Mouse (Mus musculus): ENCODE results near the gene Adamtsl1.

DNA sequence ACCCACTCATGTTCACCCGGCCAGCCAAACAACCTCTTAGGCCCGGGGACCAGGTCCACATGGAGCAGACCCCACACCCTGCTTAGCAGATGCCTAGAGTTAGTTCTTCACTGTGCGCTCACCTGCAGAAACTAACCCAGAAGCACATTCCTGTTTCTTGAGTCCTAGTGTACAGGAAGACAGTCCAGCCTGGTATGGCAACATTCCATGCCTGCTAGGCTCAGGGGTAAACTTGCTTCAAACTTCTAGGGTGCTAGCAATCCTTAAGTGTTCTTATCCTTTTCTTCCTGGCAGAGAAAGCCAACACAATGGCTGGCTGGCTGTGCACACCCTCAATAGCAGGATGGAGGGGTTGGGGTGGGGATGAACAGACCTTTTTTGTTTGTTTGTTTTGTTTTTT is 897.0 kb downstream of the Adamtsl1 start:
- TF ChIP-seq CTCF (IDR thresholded peaks at IDR 0.05; ENCODE audit: control insufficient read depth, insufficient read depth, insufficient read length): no peak
- no peak for TF ChIP-seq MYOG (IDR thresholded peaks at IDR 0.05; ENCODE audit: control insufficient read depth, extremely low read depth, insufficient read length)
- no peak for TF ChIP-seq MAX (IDR thresholded peaks at IDR 0.05)
- no peak for TF ChIP-seq USF1 (IDR thresholded peaks at IDR 0.05; ENCODE audit: low read depth)
- no peak for TF ChIP-seq CEBPB (IDR thresholded peaks at IDR 0.05; ENCODE audit: low read depth)
- no peak for TF ChIP-seq FOSL1 (IDR thresholded peaks at IDR 0.05; ENCODE audit: insufficient read depth, low read length, poor library complexity, severe bottlenecking)
